Mouse (Mus musculus) liver, adult 2 months (tissue): Measurements from ENCODE around the gene Ttc38.
"Not testable (repeated sequence)": the region's sequence is repeated elsewhere in the genome, so short reads cannot be mapped to it uniquely, and the experiment has no call there.

ENCODE experiments used
- CTCF ChIP-seq: fragments of 200-500 bp; IDR thresholded peaks from 2 replicates; pipeline ENCODE4 v1.5.1; 2011; ENCODE audit warnings: low read depth, low read length, control low read depth
- POLR2A ChIP-seq: fragments of 200-500 bp; IDR thresholded peaks from 2 replicates; pipeline ENCODE4 v1.6.1; 2011; ENCODE audit warnings: low read length, control low read depth; ENCODE audit not compliant: insufficient read depth; ENCODE audit errors: extremely low read depth

DNA sequence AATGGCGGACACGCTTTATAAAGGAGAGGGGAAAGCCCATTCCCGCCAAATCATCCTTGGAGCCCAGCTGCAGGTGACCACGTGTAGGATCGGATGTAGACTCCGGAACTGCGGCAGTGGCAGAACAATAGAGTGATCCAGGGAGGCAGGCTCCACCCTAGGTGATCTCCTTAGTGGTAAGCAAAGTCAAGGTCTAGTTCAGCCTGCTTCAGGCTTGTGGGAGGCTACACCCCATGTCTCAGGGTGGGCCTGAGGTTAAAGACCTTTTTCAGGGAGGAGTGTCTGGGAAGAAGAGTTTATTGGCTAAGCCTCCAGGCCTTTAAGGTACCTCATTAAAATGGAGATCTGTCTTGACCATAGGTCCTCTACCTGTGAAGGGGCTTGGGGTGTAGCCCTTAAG lies 33.8 kb downstream of the Ttc38 start:
- not testable (repeated sequence) for TF ChIP-seq POLR2A, CTCF
